Mouse (Mus musculus) thymus, postnatal 25 days (tissue): ENCODE results near the gene Thyn1.

Source experiments
- DNase-seq: peaks from one replicate; pipeline ENCODE4 v3.0.0; 2022

The Thyn1 gene

GRCm38 (mm10) chr9:26999461-27000395 is at the start of gene Thyn1, which contains the start of gene Acad8:
Thyn1 (plus strand) TSS chr9:26999710.
Acad8 (minus strand) TSS chr9:26999566.
- peak; percentile 91 for DNase-seq

GRCm38 (mm10) chr9:26977754-26978153 is 21.8 kb upstream of the Thyn1 start:
- no peak for DNase-seq

- no peak for DNase-seq
Measured at GRCm38 (mm10) chr9:26978776-26979175, 20.7 kb upstream of the Thyn1 start.

- no peak for DNase-seq
Measured at GRCm38 (mm10) chr9:26985090-26985613, 14.4 kb upstream of the Thyn1 start.

- no peak for DNase-seq
Measured at GRCm38 (mm10) chr9:26985668-26986277, 13.7 kb upstream of the Thyn1 start.

- DNase-seq = no peak
Measured at GRCm38 (mm10) chr9:26990181-26990580, 9.3 kb upstream of the Thyn1 start.

GRCm38 (mm10) chr9:26993118-26993517 is 6.4 kb upstream of the Thyn1 start:
- DNase-seq = no peak

- no peak for DNase-seq
Measured at GRCm38 (mm10) chr9:26993900-26994299, 5.6 kb upstream of the Thyn1 start.

- DNase-seq = no peak
Measured at GRCm38 (mm10) chr9:26997062-26997461, 2.4 kb upstream of the Thyn1 start.

- DNase-seq = no peak
Measured at GRCm38 (mm10) chr9:26997501-26997900, 2.0 kb upstream of the Thyn1 start.

- DNase-seq = no peak
Measured at GRCm38 (mm10) chr9:26998669-26999460, 645 bp upstream of the Thyn1 start.

GRCm38 (mm10) chr9:27005231-27005630 is 5.7 kb downstream of the Thyn1 start:
- DNase-seq = no peak

- no peak for DNase-seq
Measured at GRCm38 (mm10) chr9:27005933-27006332, 6.4 kb downstream of the Thyn1 start.

GRCm38 (mm10) chr9:27006866-27007265 is 7.4 kb downstream of the Thyn1 start:
- no peak for DNase-seq

- DNase-seq = no peak
Measured at GRCm38 (mm10) chr9:27009231-27009630, 9.7 kb downstream of the Thyn1 start.

GRCm38 (mm10) chr9:27011572-27011971 is 12.1 kb downstream of the Thyn1 start:
- no peak for DNase-seq

GRCm38 (mm10) chr9:27018961-27019360 is 19.5 kb downstream of the Thyn1 start:
- no peak for DNase-seq

GRCm38 (mm10) chr9:27023681-27024080 is 24.2 kb downstream of the Thyn1 start:
- DNase-seq = peak; percentile 11

GRCm38 (mm10) chr9:27026708-27027107 is 27.2 kb downstream of the Thyn1 start:
- DNase-seq = no peak

GRCm38 (mm10) chr9:27029022-27029827 is 29.7 kb downstream of the Thyn1 start:
- DNase-seq = peak; percentile 72

- DNase-seq = peak; percentile 94
Measured at GRCm38 (mm10) chr9:27029828-27030762, 30.6 kb downstream of the Thyn1 start, which contains the start of the genes Vps26b and Ncapd3. Vps26b (minus strand) TSS chr9:27030065. Ncapd3 (plus strand) TSS chr9:27030175.
